Mouse (Mus musculus) embryonic fibroblast, embryonic 13.5 days (primary cell): Measurements from ENCODE around the gene Immp1l.

Source experiments
- CTCF ChIP-seq: IDR thresholded peaks from 2 replicates; pipeline ENCODE4 v1.5.1; 2011; ENCODE audit warnings: mild to moderate bottlenecking, control low read depth, low read length, moderate library complexity, borderline replicate concordance; ENCODE audit not compliant: insufficient read depth
- POLR2A ChIP-seq: IDR thresholded peaks from 2 replicates; pipeline ENCODE4 v1.6.1; 2011; ENCODE audit warnings: low read depth, mild to moderate bottlenecking, control low read depth, low read length, moderate library complexity

- TF ChIP-seq POLR2A (no peak), CTCF (no peak)
Observed at GRCm38 (mm10) chr2:105953862-105954261, 49.4 kb downstream of the Immp1l start.
